Mouse (Mus musculus) myocyte (in vitro differentiated cells): Measurements from ENCODE around the gene Rbms3. TPM values are rescaled to one million over a fixed set of nuclear protein-coding genes. Genes with fewer than 3 reads are reported as not detected.

Experiments
- H3K27me3 ChIP-seq: one replicate; pipeline ENCODE4 v1.6.1; 2011; ENCODE audit not compliant: control insufficient read depth, insufficient read depth, insufficient read length
- H3K36me3 ChIP-seq: one replicate; pipeline ENCODE4 v1.6.1; 2011; ENCODE audit not compliant: control insufficient read depth, insufficient read depth
- H3K4me2 ChIP-seq: one replicate; pipeline ENCODE4 v1.6.1; 2011; ENCODE audit warnings: low read depth, control low read depth
- H3K4me3 ChIP-seq: one replicate; pipeline ENCODE4 v1.5.1; 2011; ENCODE audit warnings: mild to moderate bottlenecking, control low read depth, moderate library complexity
- H3K79me2 ChIP-seq: one replicate; pipeline ENCODE4 v1.6.1; 2011; ENCODE audit not compliant: control insufficient read depth, insufficient read depth
- H3ac ChIP-seq: one replicate; pipeline ENCODE4 v1.6.1; 2011; ENCODE audit not compliant: control insufficient read depth, insufficient read length
- CEBPB ChIP-seq: IDR thresholded peaks from 2 replicates; pipeline ENCODE4 v1.6.1; 2011; ENCODE audit warnings: mild to moderate bottlenecking, moderate library complexity; ENCODE audit not compliant: poor library complexity, insufficient read depth, severe bottlenecking
- E2F4 ChIP-seq: IDR thresholded peaks from one replicate; pipeline ENCODE4 v1.6.1; 2011; ENCODE audit warnings: mild to moderate bottlenecking, control low read depth, moderate library complexity; ENCODE audit not compliant: insufficient read depth
- MAX ChIP-seq: IDR thresholded peaks from one replicate; pipeline ENCODE4 v1.6.1; 2011; ENCODE audit warnings: low read depth, mild to moderate bottlenecking, control low read depth
- MYOD1 ChIP-seq, 3 experiments: IDR thresholded peaks; one replicate each; pipeline ENCODE4 v1.6.1; 2011; ENCODE audit warnings: control low read depth in 2 of 3, low read depth in 2 of 3, mild to moderate bottlenecking in 2 of 3, moderate library complexity in 1 of 3; ENCODE audit not compliant: insufficient read length in 2 of 3, control insufficient read depth in 1 of 3
- MYOG ChIP-seq, 3 experiments: IDR thresholded peaks; one replicate each; pipeline ENCODE4 v1.6.1; 2011; ENCODE audit warnings: control low read depth in 2 of 3, low read depth in 2 of 3, mild to moderate bottlenecking in 2 of 3; ENCODE audit not compliant: insufficient read length in 2 of 3, control insufficient read depth in 1 of 3, insufficient read depth in 1 of 3
- POLR2A ChIP-seq: IDR thresholded peaks from one replicate; pipeline ENCODE4 v1.6.1; 2011; ENCODE audit warnings: low read depth, mild to moderate bottlenecking, control low read depth, moderate library complexity; ENCODE audit not compliant: insufficient read length
- POLR2AphosphoS2 ChIP-seq: IDR thresholded peaks from one replicate; pipeline ENCODE4 v1.6.1; 2011; ENCODE audit warnings: low read depth, control low read depth; ENCODE audit not compliant: insufficient read length
- REST ChIP-seq: IDR thresholded peaks from one replicate; pipeline ENCODE4 v1.6.1; 2011; ENCODE audit warnings: mild to moderate bottlenecking, control low read depth, moderate library complexity; ENCODE audit not compliant: insufficient read depth, insufficient read length
- SRF ChIP-seq: IDR thresholded peaks from one replicate; pipeline ENCODE4 v1.6.1; 2011; ENCODE audit warnings: low read depth; ENCODE audit not compliant: control insufficient read depth, insufficient read length
- TCF12 ChIP-seq: IDR thresholded peaks from one replicate; pipeline ENCODE4 v1.6.1; 2011; ENCODE audit warnings: mild to moderate bottlenecking, control low read depth; ENCODE audit not compliant: poor library complexity, insufficient read depth, severe bottlenecking
- TCF3 ChIP-seq: IDR thresholded peaks from one replicate; pipeline ENCODE4 v1.6.1; 2011; ENCODE audit warnings: low read depth, control low read depth; ENCODE audit not compliant: insufficient read length
- USF1 ChIP-seq: IDR thresholded peaks from one replicate; pipeline ENCODE4 v1.6.1; 2011; ENCODE audit warnings: low read depth, mild to moderate bottlenecking, control low read depth, moderate library complexity
- polyA plus RNA-seq: library from polyadenylated mRNA; unstranded; fragments of >200 nt; fragmentation: generic; extraction: Trizol; gene quantifications from one replicate; pipeline ENCODE4 v1.2.1, GENCODE M21; 2012; ENCODE audit warnings: missing spikeins

The Rbms3 gene
- polyA plus RNA-seq, 1 experiment, result 4.5 TPM

- no peaks in the 10 kb centered on the region for H3K79me2 ChIP-seq
- H3K4me2 ChIP-seq, result no peak overlapping the region
- no peak for TF ChIP-seq MYOD1 (IDR thresholded peaks at IDR 0.05; ENCODE audit: control insufficient read depth in 1 of 3, insufficient read length in 2 of 3, low read depth in 2 of 3)
- no peak for TF ChIP-seq POLR2AphosphoS2
- no peak for TF ChIP-seq TCF3
- TF ChIP-seq E2F4, result no peak
- TF ChIP-seq TCF12, result no peak
- TF ChIP-seq MYOG (IDR thresholded peaks at IDR 0.05; ENCODE audit: control insufficient read depth in 1 of 3, insufficient read depth in 1 of 3, insufficient read length in 2 of 3, low read depth in 2 of 3), result no peak
- no peak for TF ChIP-seq SRF
- no peak for TF ChIP-seq USF1
- TF ChIP-seq MAX, result no peak
- TF ChIP-seq CEBPB, result no peak
- TF ChIP-seq REST, result no peak
- TF ChIP-seq POLR2A, result no peak
- no peak overlapping the region for H3K4me3 ChIP-seq
- no peaks in the 10 kb centered on the region for H3K27me3 ChIP-seq
- no peaks in the 10 kb centered on the region for H3K36me3 ChIP-seq
- H3ac ChIP-seq, result no peak overlapping the region
Measured at GRCm38 (mm10) chr9:116553181-116553580, 1076.5 kb downstream of the Rbms3 start.

GRCm38 (mm10) chr9:116546156-116546555, 1083.6 kb downstream of the Rbms3 start:
- Histone ChIP-seq H3K4me2 (no peak overlapping the region), H3K27me3 (no peaks in the 10 kb centered on the region), H3K36me3 (no peaks in the 10 kb centered on the region), H3ac (no peak overlapping the region), H3K4me3 (no peak overlapping the region), H3K79me2 (no peaks in the 10 kb centered on the region)
- TF ChIP-seq CEBPB (no peak), E2F4 (no peak), SRF (no peak), MYOD1 (IDR thresholded peaks at IDR 0.05; ENCODE audit: control insufficient read depth in 1 of 3, insufficient read length in 2 of 3, low read depth in 2 of 3) (no peak), MYOG (IDR thresholded peaks at IDR 0.05; ENCODE audit: control insufficient read depth in 1 of 3, insufficient read depth in 1 of 3, insufficient read length in 2 of 3, low read depth in 2 of 3) (no peak), TCF3 (no peak), USF1 (no peak), POLR2AphosphoS2 (no peak), POLR2A (no peak), TCF12 (no peak), REST (no peak), MAX (no peak)

- Histone ChIP-seq H3K4me2 (no peak overlapping the region), H3K36me3 (no peaks in the 10 kb centered on the region), H3K4me3 (no peak overlapping the region), H3K79me2 (no peaks in the 10 kb centered on the region), H3ac (no peak overlapping the region), H3K27me3 (no peaks in the 10 kb centered on the region)
- TF ChIP-seq MAX (no peak), REST (no peak), CEBPB (no peak), USF1 (no peak), SRF (no peak), MYOG (IDR thresholded peaks at IDR 0.05; ENCODE audit: control insufficient read depth in 1 of 3, insufficient read depth in 1 of 3, insufficient read length in 2 of 3, low read depth in 2 of 3) (no peak), POLR2AphosphoS2 (no peak), TCF12 (no peak), MYOD1 (IDR thresholded peaks at IDR 0.05; ENCODE audit: control insufficient read depth in 1 of 3, insufficient read length in 2 of 3, low read depth in 2 of 3) (no peak), TCF3 (no peak), POLR2A (no peak), E2F4 (no peak)
Measured at GRCm38 (mm10) chr9:116542793-116543192, 1086.9 kb downstream of the Rbms3 start.

GRCm38 (mm10) chr9:116541976-116542375, 1087.7 kb downstream of the Rbms3 start:
- no peak for TF ChIP-seq TCF3
- TF ChIP-seq SRF, result no peak
- TF ChIP-seq USF1, result no peak
- no peak for TF ChIP-seq REST
- no peak for TF ChIP-seq MYOG (IDR thresholded peaks at IDR 0.05; ENCODE audit: control insufficient read depth in 1 of 3, insufficient read depth in 1 of 3, insufficient read length in 2 of 3, low read depth in 2 of 3)
- Histone ChIP-seq H3K27me3 (no peaks in the 10 kb centered on the region), H3ac (no peak overlapping the region), H3K4me3 (no peak overlapping the region), H3K79me2 (no peaks in the 10 kb centered on the region), H3K36me3 (no peaks in the 10 kb centered on the region), H3K4me2 (no peak overlapping the region)

GRCm38 (mm10) chr9:116535709-116536108, 1094.0 kb downstream of the Rbms3 start:
- Histone ChIP-seq H3ac (no peak overlapping the region), H3K4me3 (no peak overlapping the region), H3K36me3 (no peaks in the 10 kb centered on the region), H3K79me2 (no peaks in the 10 kb centered on the region), H3K27me3 (no peaks in the 10 kb centered on the region), H3K4me2 (no peak overlapping the region)
- TF ChIP-seq MYOG (IDR thresholded peaks at IDR 0.05; ENCODE audit: control insufficient read depth in 1 of 3, insufficient read depth in 1 of 3, insufficient read length in 2 of 3, low read depth in 2 of 3) (no peak), MYOD1 (IDR thresholded peaks at IDR 0.05; ENCODE audit: control insufficient read depth in 1 of 3, insufficient read length in 2 of 3, low read depth in 2 of 3) (no peak), TCF3 (no peak), REST (no peak), USF1 (no peak), POLR2A (no peak), TCF12 (no peak)
